Mouse (Mus musculus) testis, adult 2 months (tissue): ENCODE data around the gene Kctd6. TPM values are rescaled to one million over a fixed set of nuclear protein-coding genes. Genes with fewer than 3 reads are reported as not detected.
A peak's percentile ranks its signal among the peaks of the same experiment; 100 is the strongest.

Experiments used
- H3K27ac ChIP-seq: fragments of 200-500 bp; 2 replicates; pipeline ENCODE4 v1.5.1; 2012; ENCODE audit warnings: low read depth, low read length; ENCODE audit not compliant: control insufficient read depth, insufficient read depth
- H3K27me3 ChIP-seq: fragments of 200-500 bp; 2 replicates; pipeline ENCODE4 v1.6.1; 2012; ENCODE audit warnings: mild to moderate bottlenecking, low read length, moderate library complexity; ENCODE audit not compliant: control insufficient read depth, insufficient read depth
- H3K36me3 ChIP-seq: fragments of 200-500 bp; 2 replicates; pipeline ENCODE4 v1.6.1; 2012; ENCODE audit warnings: mild to moderate bottlenecking, low read length; ENCODE audit not compliant: control insufficient read depth, insufficient read depth
- H3K4me1 ChIP-seq: fragments of 200-500 bp; 2 replicates; pipeline ENCODE4 v1.6.1; 2012; ENCODE audit warnings: low read length; ENCODE audit not compliant: control insufficient read depth, insufficient read depth
- H3K4me3 ChIP-seq: fragments of 200-500 bp; 2 replicates; pipeline ENCODE4 v1.5.1; 2012; ENCODE audit warnings: low read depth, mild to moderate bottlenecking, low read length, moderate library complexity, mixed read lengths; ENCODE audit not compliant: control insufficient read depth
- CTCF ChIP-seq: fragments of 200-500 bp; IDR thresholded peaks from 2 replicates; pipeline ENCODE4 v1.5.1; 2012; ENCODE audit warnings: low read depth, mild to moderate bottlenecking, inconsistent platforms, low read length, moderate library complexity; ENCODE audit not compliant: control insufficient read depth, insufficient read depth, insufficient replicate concordance
- POLR2A ChIP-seq: fragments of 200-500 bp; IDR thresholded peaks from 2 replicates; pipeline ENCODE4 v1.6.1; 2012; ENCODE audit warnings: low read depth, mild to moderate bottlenecking, inconsistent platforms, low read length, moderate library complexity; ENCODE audit not compliant: control insufficient read depth
- polyA plus RNA-seq: library from polyadenylated mRNA; depleted of rRNA; stranded (reverse); fragments of >200 nt; gene quantifications from 2 replicates; pipeline ENCODE4 v1.2.3, GENCODE M21; 2012

Kctd6 gene
- polyA plus RNA-seq, 1 experiment: 2.8 TPM

- Histone ChIP-seq H3K4me1 (peaks cover 9% of the 10 kb centered on the region), H3K27ac (peak overlapping the region; percentile 54), H3K36me3 (no peaks in the 10 kb centered on the region), H3K27me3 (no peaks in the 10 kb centered on the region), H3K4me3 (peak overlapping the region; percentile 90)
- no peak for TF ChIP-seq CTCF
- TF ChIP-seq POLR2A: no peak
Measured at GRCm38 (mm10) chr14:8214299-8215207, 613 bp downstream of the Kctd6 start.

- H3K4me3 ChIP-seq: no peak overlapping the region
- TF ChIP-seq CTCF (no peak), POLR2A (no peak)
- H3K36me3 ChIP-seq: no peaks in the 10 kb centered on the region
- H3K27me3 ChIP-seq: no peaks in the 10 kb centered on the region
- peaks cover 9% of the 10 kb centered on the region for H3K4me1 ChIP-seq
- no peak overlapping the region for H3K27ac ChIP-seq
Measured at GRCm38 (mm10) chr14:8215208-8215778, 1.4 kb downstream of the Kctd6 start.

DNA sequence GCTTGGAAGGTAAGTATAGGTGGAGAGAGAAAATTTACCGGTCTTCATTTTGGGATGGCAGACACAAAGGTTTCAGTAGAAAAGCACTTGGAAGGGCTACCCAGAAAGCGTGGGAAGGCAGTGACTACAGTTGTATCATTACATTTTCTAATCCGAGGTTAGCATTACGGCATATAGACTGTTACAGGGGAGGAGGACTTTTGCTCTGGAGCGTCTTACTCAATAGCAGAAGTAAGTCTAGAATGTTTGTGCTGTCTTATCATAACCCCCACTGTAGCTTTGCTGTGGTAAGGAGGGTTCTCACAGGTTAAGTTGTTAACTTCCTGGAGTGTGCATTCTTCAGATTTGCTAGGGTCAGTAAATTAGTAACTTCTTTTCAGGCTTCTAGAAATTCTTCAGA is 2.2 kb downstream of the Kctd6 start:
- H3K36me3 ChIP-seq: no peaks in the 10 kb centered on the region
- TF ChIP-seq CTCF: no peak
- TF ChIP-seq POLR2A: no peak
- H3K4me3 ChIP-seq: no peak overlapping the region
- no peak overlapping the region for H3K27ac ChIP-seq
- H3K27me3 ChIP-seq: no peaks in the 10 kb centered on the region
- H3K4me1 ChIP-seq: peaks cover 9% of the 10 kb centered on the region

DNA sequence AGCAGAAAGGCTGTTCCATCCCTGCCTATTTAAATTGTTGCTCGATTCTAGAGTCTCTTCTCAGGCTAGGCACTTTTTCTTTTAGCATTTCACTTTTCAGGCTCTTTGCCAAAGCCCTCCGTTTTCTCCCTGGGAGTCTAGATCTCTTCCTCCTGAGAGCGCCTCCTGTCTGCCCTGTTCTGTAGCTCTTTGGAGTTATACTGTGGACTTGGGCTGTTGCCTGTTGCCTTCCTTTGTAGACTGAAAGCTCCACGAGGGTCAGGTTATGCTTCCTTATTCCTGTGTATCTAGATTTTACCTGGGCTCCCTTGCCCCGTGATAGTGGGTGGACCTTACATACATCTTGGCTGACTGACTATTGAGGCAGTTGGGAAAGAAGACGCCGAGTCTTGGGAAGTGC is 4.3 kb downstream of the Kctd6 start:
- H3K27ac ChIP-seq: no peak overlapping the region
- no peaks in the 10 kb centered on the region for H3K36me3 ChIP-seq
- no peak overlapping the region for H3K4me3 ChIP-seq
- TF ChIP-seq POLR2A: no peak
- TF ChIP-seq CTCF: no peak
- H3K4me1 ChIP-seq: peaks cover 9% of the 10 kb centered on the region
- H3K27me3 ChIP-seq: no peaks in the 10 kb centered on the region

DNA sequence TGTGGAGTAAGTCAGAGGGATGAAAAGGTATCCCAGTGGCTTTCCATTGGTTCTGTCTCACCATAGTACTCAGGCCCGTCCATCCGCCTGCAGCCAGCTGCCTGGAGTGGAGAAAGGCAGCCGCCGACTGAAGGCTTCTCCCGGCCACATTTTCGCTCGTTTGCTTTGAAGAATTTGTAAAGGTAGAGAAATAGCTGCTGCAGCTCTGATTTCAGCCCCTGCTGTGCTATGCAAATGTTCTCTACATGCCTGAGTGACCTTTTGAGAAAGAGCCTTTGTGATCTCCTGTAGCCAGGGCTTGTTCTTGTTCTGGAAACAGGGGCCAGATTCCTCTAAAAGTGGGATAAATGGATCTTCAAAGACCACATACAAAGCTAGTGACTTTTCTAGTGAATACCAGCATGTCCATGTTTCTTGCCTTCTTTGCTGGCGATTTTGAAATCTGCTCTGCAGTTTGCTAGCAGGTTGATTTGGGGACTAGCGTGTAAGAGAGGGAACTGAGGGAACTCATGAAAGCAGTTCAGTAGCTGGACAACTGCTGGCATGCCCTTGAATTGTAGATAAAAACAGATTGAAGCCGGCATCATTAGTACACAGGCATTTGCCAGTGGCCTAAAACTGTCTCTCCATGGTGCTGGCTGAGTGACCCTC is 4.9 kb downstream of the Kctd6 start:
- H3K27ac ChIP-seq: no peak overlapping the region
- no peak overlapping the region for H3K4me3 ChIP-seq
- H3K4me1 ChIP-seq: peaks cover 9% of the 10 kb centered on the region
- no peaks in the 10 kb centered on the region for H3K27me3 ChIP-seq
- no peaks in the 10 kb centered on the region for H3K36me3 ChIP-seq
- TF ChIP-seq CTCF (no peak), POLR2A (no peak)

DNA sequence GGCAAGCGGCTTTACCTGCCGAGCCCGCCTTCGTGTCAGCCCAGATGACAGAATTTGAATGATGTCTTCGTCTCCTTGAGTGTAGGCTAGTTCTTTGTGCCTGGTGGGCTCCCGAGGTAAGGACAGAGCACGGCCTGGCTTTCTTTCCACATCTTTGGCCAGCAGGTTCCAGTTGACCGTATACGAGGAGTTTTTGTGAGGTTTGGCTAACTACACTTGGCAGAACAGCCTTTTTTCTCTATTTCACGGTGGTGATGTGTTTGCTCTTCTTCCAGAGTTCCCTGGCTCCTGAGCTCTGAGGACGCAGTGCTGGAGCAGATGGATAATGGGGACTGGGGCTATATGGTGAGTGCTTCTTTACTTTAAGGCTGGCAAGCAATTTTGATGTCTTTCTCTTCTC is 5.9 kb downstream of the Kctd6 start:
- Histone ChIP-seq H3K4me3 (no peak overlapping the region), H3K27me3 (no peaks in the 10 kb centered on the region), H3K27ac (no peak overlapping the region), H3K36me3 (no peaks in the 10 kb centered on the region), H3K4me1 (peaks cover 4% of the 10 kb centered on the region)
- TF ChIP-seq CTCF (no peak), POLR2A (no peak)

DNA sequence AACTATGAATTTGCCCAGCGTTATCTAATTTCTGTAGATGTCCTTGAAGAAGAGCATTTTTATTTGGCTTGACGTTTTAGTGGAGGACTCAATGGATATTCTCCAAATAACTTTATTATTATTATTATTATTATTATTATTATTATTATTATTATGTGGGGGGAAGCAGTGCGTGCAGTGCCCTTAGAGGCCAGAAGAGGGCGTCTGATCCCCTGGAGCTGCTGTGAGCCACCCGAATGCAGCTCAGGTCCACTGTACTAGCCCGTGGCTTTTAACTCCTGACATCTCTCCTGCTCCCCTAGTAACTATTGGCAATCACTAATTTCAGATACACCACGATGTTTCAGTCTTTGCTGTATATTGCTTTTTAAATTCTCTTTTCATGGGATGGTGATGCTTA is 6.4 kb downstream of the Kctd6 start:
- Histone ChIP-seq H3K27ac (no peak overlapping the region), H3K4me3 (no peak overlapping the region), H3K36me3 (no peaks in the 10 kb centered on the region), H3K4me1 (peaks cover 2% of the 10 kb centered on the region), H3K27me3 (no peaks in the 10 kb centered on the region)
- TF ChIP-seq CTCF (peak; percentile 52; the same call in 1 of the 2 replicates), POLR2A (no peak)
